ENCODE assay signal across 8 mouse cellular contexts in genomic region chr17:47142885-47143284, GRCm38 (mm10).
DNase-seq lines count a peak whose midpoint lies in the region; ATAC-seq and TF ChIP-seq lines count a peak whose summit lies in the region.

No protein-coding gene starts in this region.

- H3K4me1 ChIP-seq in embryonic facial prominence, embryonic 10.5 days = peaks cover 61% of the 10 kb centered on the region
- H3K4me1 ChIP-seq in hindbrain, embryonic 15.5 days (replicated peaks) = peaks cover 57% of the 10 kb centered on the region
- H3K4me1 ChIP-seq in midbrain, embryonic 14.5 days (ENCODE audit: control insufficient read depth, insufficient read depth, low read length) = peaks cover 41% of the 10 kb centered on the region

- WGBS in embryonic facial prominence, embryonic 10.5 days = 29% methylated on average over 7 of the region's 7 CpGs
- 14% methylated on average over 7 of the region's 7 CpGs for WGBS in hindbrain, embryonic 15.5 days
- 22% methylated on average over 7 of the region's 7 CpGs for WGBS in midbrain, embryonic 14.5 days

- TF ChIP-seq CTCF in layer of hippocampus, adult 2 months (conservative IDR thresholded peaks at IDR 0.05) = no peak

- peak overlapping the region; percentile 92 for H3K4me2 ChIP-seq in hindbrain, embryonic 15.5 days
- peak overlapping the region; percentile 88 for H3K4me2 ChIP-seq in midbrain, embryonic 14.5 days (ENCODE audit: low read length)

- H3K36me3 ChIP-seq in embryonic facial prominence, embryonic 10.5 days (replicated peaks) = peaks cover 18% of the 10 kb centered on the region
- no peaks in the 10 kb centered on the region for H3K36me3 ChIP-seq in hindbrain, embryonic 15.5 days
- H3K36me3 ChIP-seq in midbrain, embryonic 14.5 days (ENCODE audit: control insufficient read depth, insufficient read depth, low read length) = no peaks in the 10 kb centered on the region

- peak overlapping the region; percentile 98; the same call in 1 of the 2 replicates for H3K27ac ChIP-seq in layer of hippocampus, adult 2 months
- H3K27ac ChIP-seq in embryonic facial prominence, embryonic 10.5 days (replicated peaks) = peak overlapping the region; percentile 19; the same call in 1 of the 2 replicates
- peak overlapping the region; percentile 99; the same call in 1 of the 2 replicates for H3K27ac ChIP-seq in hindbrain, embryonic 15.5 days (replicated peaks)
- H3K27ac ChIP-seq in midbrain, embryonic 14.5 days (replicated peaks; ENCODE audit: low read depth, low read length) = no peak overlapping the region

- no peak for DNase-seq in layer of hippocampus, adult 2 months (ENCODE audit: low spot score in 2 of 2)
- no peak for DNase-seq in layer of hippocampus, adult 8-10 months (ENCODE audit: low spot score in 2 of 2)
- no peak for DNase-seq in embryonic facial prominence, embryonic 10.5 days (ENCODE audit: low spot score)
- peak; percentile 45 for DNase-seq in midbrain, embryonic 14.5 days
- DNase-seq in thymus, postnatal 10 days (ENCODE audit: low spot score in 2 of 2) = no peak
- no peak for DNase-seq in layer of hippocampus, postnatal 14 days (ENCODE audit: low spot score in 2 of 2)

- no peaks in the 10 kb centered on the region for H3K9me3 ChIP-seq in embryonic facial prominence, embryonic 10.5 days
- no peaks in the 10 kb centered on the region for H3K9me3 ChIP-seq in hindbrain, embryonic 15.5 days
- H3K9me3 ChIP-seq in midbrain, embryonic 14.5 days (ENCODE audit: control insufficient read depth, low read length) = no peaks in the 10 kb centered on the region

- H3K4me3 ChIP-seq in layer of hippocampus, adult 2 months = peak overlapping the region; percentile 83
- H3K4me3 ChIP-seq in embryonic facial prominence, embryonic 10.5 days = peak overlapping the region; percentile 81
- peak overlapping the region; percentile 68 for H3K4me3 ChIP-seq in hindbrain, embryonic 15.5 days
- peak overlapping the region; percentile 64 for H3K4me3 ChIP-seq in midbrain, embryonic 14.5 days (replicated peaks; ENCODE audit: low read depth, low read length)

- H3K9ac ChIP-seq in hindbrain, embryonic 15.5 days = 0 out of 2 replicates have a peak overlapping the region, but pooled peaks have one; percentile 16
- H3K9ac ChIP-seq in midbrain, embryonic 14.5 days (replicated peaks; ENCODE audit: low read length) = no peak overlapping the region; the same call in 1 of the 2 replicates

- ATAC-seq in hindbrain, embryonic 15.5 days (ENCODE audit: low FRiP score, low read depth) = no peak
- no peak for ATAC-seq in midbrain, embryonic 14.5 days (ENCODE audit: low FRiP score, low TSS enrichment)
- ATAC-seq in megakaryocyte progenitor cell, adult 5-6 weeks (replicated peaks; ENCODE audit: poor library complexity) = no peak

- peaks cover 9% of the 10 kb centered on the region for H3K27me3 ChIP-seq in embryonic facial prominence, embryonic 10.5 days (replicated peaks; ENCODE audit: low read depth, poor library complexity, severe bottlenecking)
- no peaks in the 10 kb centered on the region for H3K27me3 ChIP-seq in hindbrain, embryonic 15.5 days
- no peaks in the 10 kb centered on the region for H3K27me3 ChIP-seq in midbrain, embryonic 14.5 days (ENCODE audit: control insufficient read depth, insufficient read depth, low read length)
